In genomic region chr2:114046151-114046664, GRCm38 (mm10) we compare ENCODE assay signal across 36 mouse cellular contexts. TPM values are rescaled to one million over a fixed set of nuclear protein-coding genes. Genes with fewer than 3 reads are reported as not detected.
"Had no signal": no experiment of that assay in that cellular context is flagged by ENCODE, and none has a peak within 500 bp of the region (broad histone marks: within the 10 kb centered on the region; RNA-seq: fewer than 3 reads in every experiment).

No protein-coding gene starts in this region.

- H3K4me1 ChIP-seq: hindbrain, embryonic 13.5 days; hindbrain, embryonic 15.5 days; kidney, embryonic 15.5 days; liver, embryonic 12.5 days had no signal

- DNase-seq: forebrain, postnatal 0 days; gastrocnemius, postnatal 14 days; gastrocnemius, postnatal 36 days; kidney, adult 11 months; kidney, adult 2 months; kidney, adult 9 months; kidney, postnatal 14 days; kidney, postnatal 36 days; layer of hippocampus, adult 9-11 months; layer of hippocampus, postnatal 36 days; left cerebral cortex, postnatal 4 days had no signal

- H3K27me3 ChIP-seq: forebrain, embryonic 15.5 days; heart, embryonic 13.5 days; hindbrain, embryonic 13.5 days; hindbrain, embryonic 15.5 days; kidney, embryonic 15.5 days; limb, embryonic 13.5 days; limb, embryonic 15.5 days; liver, embryonic 12.5 days had no signal

- H3K9ac ChIP-seq: forebrain, embryonic 15.5 days; forebrain, postnatal 0 days; heart, embryonic 13.5 days; hindbrain, embryonic 13.5 days; hindbrain, embryonic 15.5 days; kidney, embryonic 15.5 days; limb, embryonic 13.5 days; limb, embryonic 15.5 days; liver, embryonic 12.5 days; liver, embryonic 14.5 days had no signal

- H3K4me3 ChIP-seq: forebrain, embryonic 15.5 days; heart, embryonic 13.5 days; hindbrain, embryonic 13.5 days; hindbrain, embryonic 15.5 days; kidney, embryonic 15.5 days; limb, embryonic 13.5 days; limb, embryonic 15.5 days; liver, embryonic 12.5 days had no signal

- ATAC-seq: forebrain, embryonic 15.5 days; forebrain, postnatal 0 days; hindbrain, postnatal 0 days; intestine, embryonic 16.5 days; liver, embryonic 12.5 days had no signal

- H3K27ac ChIP-seq: forebrain, embryonic 15.5 days; heart, embryonic 13.5 days; hindbrain, embryonic 13.5 days; hindbrain, embryonic 15.5 days; hindbrain, postnatal 0 days; kidney, embryonic 15.5 days; kidney, postnatal 0 days; limb, embryonic 13.5 days; limb, embryonic 15.5 days; liver, embryonic 12.5 days; liver, embryonic 14.5 days had no signal

- H3K9me3 ChIP-seq: forebrain, embryonic 15.5 days; heart, embryonic 13.5 days; hindbrain, embryonic 13.5 days; hindbrain, embryonic 15.5 days; kidney, embryonic 15.5 days; limb, embryonic 13.5 days; limb, embryonic 15.5 days; liver, embryonic 12.5 days had no signal

- H3K36me3 ChIP-seq: forebrain, embryonic 15.5 days; hindbrain, embryonic 13.5 days; hindbrain, embryonic 15.5 days; kidney, embryonic 15.5 days; limb, embryonic 13.5 days; limb, embryonic 15.5 days; liver, embryonic 12.5 days had no signal

- H3K4me2 ChIP-seq: forebrain, embryonic 15.5 days; heart, embryonic 13.5 days; hindbrain, embryonic 13.5 days; hindbrain, embryonic 15.5 days; kidney, embryonic 15.5 days; limb, embryonic 13.5 days; limb, embryonic 15.5 days; liver, embryonic 12.5 days had no signal

RNA-seq across cellular contexts. Expression of gene Actc1, which starts 7.1 kb away (rescaled TPM):
- total RNA-seq: hematopoietic stem cell, adult 5-6 weeks; layer of hippocampus, adult 18-20 months; layer of hippocampus, postnatal 14 days; layer of hippocampus, postnatal 36 days; left cerebral cortex, adult 18-20 months; left cerebral cortex, postnatal 10 days; left cerebral cortex, postnatal 25 days; left cerebral cortex, postnatal 4 days had no signal

RNA-seq across cellular contexts. Expression of gene Gjd2, which starts 32.8 kb away (rescaled TPM):
- total RNA-seq: gastrocnemius, adult 18-20 months; gastrocnemius, adult 8-10 months; gastrocnemius, postnatal 14 days; gastrocnemius, postnatal 36 days; heart, postnatal 10 days; hematopoietic stem cell, adult 5-6 weeks; liver, adult 2 months had no signal
- polyA plus RNA-seq: gonadal fat pad, adult 2 months; heart, embryonic 13.5 days; kidney, adult 2 months; limb, embryonic 11.5 days; liver, adult 2 months; liver, embryonic 14.5 days; liver, embryonic 16.5 days had no signal
